Mouse (Mus musculus) ES-E14 (cell line): ENCODE measurements around the gene Msi1.
"Not testable (repeated sequence)": the region's sequence is repeated elsewhere in the genome, so short reads cannot be mapped to it uniquely, and the experiment has no call there.

Source experiments
- HCFC1 ChIP-seq: IDR thresholded peaks from 2 replicates; pipeline ENCODE4 v1.6.1; 2012; ENCODE audit warnings: low read length, inconsistent platforms, borderline replicate concordance; ENCODE audit not compliant: insufficient read depth
- MAFK ChIP-seq: IDR thresholded peaks from 2 replicates; pipeline ENCODE4 v1.6.1; 2014; ENCODE audit warnings: mild to moderate bottlenecking, low read depth, low read length, inconsistent platforms; ENCODE audit not compliant: insufficient read depth

DNA sequence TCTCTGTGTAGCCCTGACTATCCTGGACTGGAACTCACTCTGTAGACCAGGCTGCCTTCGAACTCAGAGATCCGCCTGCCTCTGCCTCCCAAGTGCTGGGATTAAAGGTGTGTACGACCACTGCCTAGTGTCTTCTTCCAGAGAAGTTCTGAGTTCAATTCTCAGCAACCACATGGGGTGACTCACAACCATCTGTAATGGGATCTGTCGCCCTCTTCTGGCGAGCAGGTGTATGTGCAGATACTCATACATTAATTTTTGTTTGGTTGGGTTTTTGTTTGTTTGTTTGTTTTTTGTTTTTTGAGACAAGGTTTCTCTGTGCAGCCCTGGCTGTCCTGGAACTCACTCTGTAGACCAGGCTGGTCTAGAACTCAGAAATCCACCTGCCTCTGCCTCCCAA, 13.3 kb downstream of the Msi1 start:
- TF ChIP-seq MAFK, HCFC1: not testable (repeated sequence)
